Mouse (Mus musculus) left cerebral cortex, postnatal 14 days (tissue): ENCODE results near the gene Olfr1211. TPM values are rescaled to one million over a fixed set of nuclear protein-coding genes. Genes with fewer than 3 reads are reported as not detected.

Experiments used
- DNase-seq, 2 experiments: peaks; one replicate each; pipeline ENCODE4 v3.0.0; 2021 to 2022; ENCODE audit warnings: low spot score in 2 of 2, mixed read lengths in 1 of 2
- intact Hi-C: fragments of 180-260 bp; cut with DNase I; formaldehyde crosslinking; loops from one replicate; pipeline ENCODE4 v1.15.1; 2025
- long read RNA-seq, 2 experiments: library from polyadenylated mRNA; stranded (forward); transcript quantifications; one replicate each; pipeline ENCODE4 v2.0.0; 2021
- total RNA-seq, 2 experiments: library from RNA; stranded (reverse); gene quantifications; 2 replicates each; pipeline ENCODE4 v1.2.3; 2021

Gene Olfr1211
- not detected for total RNA-seq
- long read RNA-seq, experiment 1, result 0 reads
- long read RNA-seq, experiment 2, result 0 reads

DNA sequence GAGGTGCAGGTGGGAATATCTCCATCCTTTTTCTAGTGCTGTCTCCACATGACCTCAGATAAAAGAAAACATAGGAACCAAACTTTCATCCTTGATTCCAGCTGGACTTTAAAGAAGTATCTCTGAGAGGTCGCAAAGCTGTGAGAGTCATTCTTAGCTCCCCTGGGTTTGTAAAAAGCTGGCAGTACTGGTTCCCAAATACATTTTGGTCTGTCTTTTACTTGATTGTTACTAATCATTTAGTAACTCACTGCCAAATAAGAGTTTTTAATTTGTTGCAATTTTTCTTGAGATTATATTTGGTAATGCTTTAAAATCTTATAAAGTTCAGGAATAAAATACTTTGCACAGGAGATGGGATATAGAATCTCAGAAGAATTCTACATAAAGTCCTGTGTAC is at the start of gene Olfr1211:
Gene Olfr1211 (minus strand): TSS at position 101 of the 400 bp plus-strand sequence.
- intact Hi-C loops, result no loop called here
- DNase-seq, result no peak

DNA sequence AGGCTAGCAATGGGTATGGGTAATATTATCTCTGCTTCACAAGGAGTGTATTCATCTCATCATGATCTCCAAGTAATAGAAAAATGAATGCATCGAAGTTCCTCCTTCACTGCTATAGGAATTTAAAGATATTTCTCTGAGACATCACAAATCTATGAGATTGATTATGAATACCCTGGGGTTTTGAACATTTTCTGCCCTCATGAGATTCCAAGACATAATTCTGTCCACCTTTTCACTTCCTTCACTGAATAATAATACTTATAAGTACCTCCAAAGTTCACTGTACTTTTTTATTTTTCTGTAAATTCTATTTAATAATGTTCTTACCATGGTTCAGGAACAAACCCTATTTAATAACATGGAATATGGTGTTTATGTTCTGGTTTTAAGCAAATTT is 42.3 kb upstream of the Olfr1211 start, which contains the start of gene Gm13762:
Gene Gm13762 (minus strand): TSS at position 101 of the 400 bp plus-strand sequence.
- DNase-seq, result no peak
- intact Hi-C loops, result no loop called here

GRCm38 (mm10) chr2:88953669-88954068 is 15.8 kb upstream of the Olfr1211 start, which contains the start of gene Olfr1212:
TSS of gene Olfr1212 (plus strand) at chr2:88953969.
- DNase-seq, result no peak
- intact Hi-C loops, result no loop called here

- no peak for DNase-seq
- intact Hi-C loops, result no loop called here
These were observed 22.9 kb downstream of the Olfr1211 start, which contains the start of gene Olfr1209 for GRCm38 (mm10) chr2:88915057-88915456. TSS of gene Olfr1209 (minus strand) at chr2:88915157.

GRCm38 (mm10) chr2:88902211-88902610 is 35.7 kb downstream of the Olfr1211 start, which contains the start of gene Olfr1208:
TSS of gene Olfr1208 (minus strand) at chr2:88902311.
- intact Hi-C loops, result no loop called here
- DNase-seq, result no peak

Other genes with a start within 250 kb of the Olfr1211 start
- not detected for gene Olfr1195, start 248.9 kb downstream of the Olfr1211 start, total RNA-seq
- gene Olfr1196, start 233.5 kb downstream of the Olfr1211 start, total RNA-seq, result not detected
- not detected for gene Olfr1197, start 205.7 kb downstream of the Olfr1211 start, total RNA-seq
- not detected for gene Olfr1198, start 186.7 kb downstream of the Olfr1211 start, total RNA-seq
- gene Olfr1199, start 177.6 kb downstream of the Olfr1211 start, total RNA-seq, result not detected
- gene Olfr1200, start 167.6 kb downstream of the Olfr1211 start, total RNA-seq, result not detected
- not detected for gene Olfr1201, start 145.1 kb downstream of the Olfr1211 start, total RNA-seq
- not detected for gene Olfr1202, start 123.6 kb downstream of the Olfr1211 start, total RNA-seq
- gene Olfr1205, start 108.4 kb downstream of the Olfr1211 start, total RNA-seq, result not detected
- not detected for gene Olfr1204, start 88.8 kb downstream of the Olfr1211 start, total RNA-seq
- gene Olfr1206, start 74.9 kb downstream of the Olfr1211 start, total RNA-seq, result not detected
- gene Olfr1208, start 35.8 kb downstream of the Olfr1211 start, total RNA-seq, result not detected
- not detected for gene Olfr1209, start 23.0 kb downstream of the Olfr1211 start, total RNA-seq
- gene Olfr1212, start 15.9 kb upstream of the Olfr1211 start, total RNA-seq, result not detected
- gene Gm13762, start 42.2 kb upstream of the Olfr1211 start, total RNA-seq, result not detected
- not detected for gene Olfr1214, start 54.5 kb upstream of the Olfr1211 start, total RNA-seq
- gene Olfr1215, start 68.9 kb upstream of the Olfr1211 start, total RNA-seq, result not detected
- not detected for gene Olfr1216, start 80.2 kb upstream of the Olfr1211 start, total RNA-seq
- gene Olfr1217, start 94.0 kb upstream of the Olfr1211 start, total RNA-seq, result not detected
- not detected for gene Olfr1218, start 123.1 kb upstream of the Olfr1211 start, total RNA-seq
- gene Olfr1219, start 145.4 kb upstream of the Olfr1211 start, total RNA-seq, result not detected
- not detected for gene Olfr1220, start 168.7 kb upstream of the Olfr1211 start, total RNA-seq
- gene Olfr1221, start 179.2 kb upstream of the Olfr1211 start, total RNA-seq, result not detected
- gene Olfr1222, start 194.9 kb upstream of the Olfr1211 start, total RNA-seq, result not detected
- gene Olfr1223, start 213.4 kb upstream of the Olfr1211 start, total RNA-seq, result not detected
- gene Olfr1224-ps1, start 226.0 kb upstream of the Olfr1211 start, total RNA-seq, result not detected
- gene Olfr1225, start 236.6 kb upstream of the Olfr1211 start, total RNA-seq, result not detected